Mouse (Mus musculus) liver, embryonic 14.5 days (tissue): ENCODE measurements around the gene Slc47a2. TPM values are rescaled to one million over a fixed set of nuclear protein-coding genes. Genes with fewer than 3 reads are reported as not detected.

Experiments
- ATAC-seq: fragments of 200-750 bp; cut with Nextera tagmentation; 2 replicates; pipeline ENCODE4 v1.8.0; 2017; ENCODE audit warnings: moderate number of reproducible peaks, mild to moderate bottlenecking, moderate library complexity; ENCODE audit not compliant: insufficient read depth
- DNase-seq, 3 experiments: peaks; one replicate each; pipeline ENCODE4 v3.0.0-alpha.2; 2012 to 2013; ENCODE audit warnings: low read depth in 3 of 3, low spot score in 3 of 3
- H3K27ac ChIP-seq: fragments of 300-500 bp; sonication (generic); 2 replicates; pipeline ENCODE4 v1.5.1; 2014; ENCODE audit warnings: moderate library complexity, mild to moderate bottlenecking, control low read depth, inconsistent platforms
- H3K27me3 ChIP-seq: fragments of 300-500 bp; sonication (generic); 2 replicates; pipeline ENCODE4 v1.6.1; 2014; ENCODE audit warnings: mild to moderate bottlenecking, low read length, moderate library complexity; ENCODE audit not compliant: control insufficient read depth, insufficient read depth
- H3K36me3 ChIP-seq: fragments of 300-500 bp; sonication (generic); replicated peaks from 2 replicates; pipeline ENCODE4 v1.6.1; 2014; ENCODE audit warnings: low read depth; ENCODE audit not compliant: control insufficient read depth, insufficient read depth
- H3K4me1 ChIP-seq, 2 experiments: fragments of 200-500 bp in 1 of 2; fragments of 300-500 bp in 1 of 2; sonication (generic) in 1 of 2; replicated peaks; 2 replicates each; pipeline ENCODE4 v1.6.1; 2012 to 2014; ENCODE audit warnings: antibody characterized with exemption in 1 of 2, inconsistent platforms in 1 of 2, low read length in 1 of 2; ENCODE audit not compliant: control insufficient read depth in 2 of 2, insufficient read depth in 2 of 2
- H3K4me2 ChIP-seq: fragments of 300-500 bp; sonication (generic); 2 replicates; pipeline ENCODE4 v1.6.1; 2014; ENCODE audit warnings: low read depth, mild to moderate bottlenecking, control low read depth, moderate library complexity
- H3K4me3 ChIP-seq, 2 experiments: fragments of 200-500 bp in 1 of 2; fragments of 300-500 bp in 1 of 2; sonication (generic) in 1 of 2; 2 replicates each; pipeline ENCODE4 v1.5.1; 2012 to 2014; ENCODE audit warnings: low read depth in 2 of 2, low read length in 2 of 2, mild to moderate bottlenecking in 2 of 2, control low read depth in 1 of 2, inconsistent platforms in 1 of 2, moderate library complexity in 1 of 2; ENCODE audit not compliant: insufficient read depth in 1 of 2
- H3K9ac ChIP-seq: fragments of 300-500 bp; sonication (generic); replicated peaks from 2 replicates; pipeline ENCODE4 v1.6.1; 2014; ENCODE audit warnings: mild to moderate bottlenecking, control low read depth, moderate library complexity
- H3K9me3 ChIP-seq: fragments of 300-500 bp; sonication (generic); 2 replicates; pipeline ENCODE4 v1.6.1; 2016; ENCODE audit warnings: low read length, mixed read lengths; ENCODE audit not compliant: control insufficient read depth
- CTCF ChIP-seq: IDR thresholded peaks from 2 replicates; pipeline ENCODE4 v1.5.1; 2016; ENCODE audit warnings: antibody characterized with exemption, low read depth, control low read depth
- EP300 ChIP-seq: IDR thresholded peaks from 2 replicates; pipeline ENCODE4 v1.6.1; 2016; ENCODE audit warnings: antibody characterized with exemption, low read depth
- WGBS: fragments of 180-500 bp; shearing (Covaris S2); extraction: QIAGEN DNeasy Blood & Tissue Kit; methylation state at CpG from one replicate; pipeline ENCODE4 v1.1.7; 2014; ENCODE audit not compliant: insufficient replicate concordance; 5-methylcytosine and 5-hydroxymethylcytosine counted together
- polyA plus RNA-seq, 2 experiments: library from polyadenylated mRNA; depleted of rRNA in 1 of 2; stranded (reverse) in 1 of 2; unstranded in 1 of 2; fragments of >200 nt; fragmentation: Nextera tagmentation in 1 of 2; extraction: Ambion mirVana in 1 of 2; gene quantifications; 2 replicates each; pipeline versions ENCODE4 v1.2.1 to v1.2.3; 2012 to 2014

Gene Slc47a2
- polyA plus RNA-seq, 2 experiments = 0.10 to 0.21 TPM

DNA sequence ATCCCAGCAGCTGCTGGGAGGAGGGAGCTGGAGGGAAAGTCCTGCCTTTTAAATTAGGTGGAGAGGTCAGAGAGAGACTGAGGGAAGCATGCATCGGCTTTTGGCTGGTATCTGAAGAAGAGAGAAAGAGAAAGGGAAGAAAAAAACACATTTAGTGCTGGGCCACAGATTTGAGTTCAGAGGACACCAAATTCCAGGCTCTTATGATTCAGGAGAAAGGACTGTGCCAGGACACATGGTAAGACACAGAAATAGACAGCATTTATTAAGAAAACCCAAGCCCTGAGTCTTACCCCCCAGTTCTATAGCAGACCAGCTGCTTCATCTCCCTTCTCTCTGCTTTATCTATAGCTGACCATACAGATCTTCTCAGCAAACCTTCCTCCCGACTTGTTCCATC, 64.7 kb downstream of the Slc47a2 start:
- ATAC-seq = no peak
- Histone ChIP-seq H3K4me3 (no peak overlapping the region), H3K9ac (no peak overlapping the region), H3K9me3 (no peaks in the 10 kb centered on the region), H3K4me2 (no peak overlapping the region), H3K27me3 (no peaks in the 10 kb centered on the region), H3K4me1 (peaks cover 3 to 12% of the 10 kb centered on the region in 2 experiments; a peak in 3 of 4 replicates), H3K36me3 (no peaks in the 10 kb centered on the region), H3K27ac (no peak overlapping the region)
- TF ChIP-seq CTCF = no peak
- no peak for TF ChIP-seq EP300
- WGBS = 34% methylated on average over 2 of the region's 2 CpGs
- DNase-seq = no peak

DNA sequence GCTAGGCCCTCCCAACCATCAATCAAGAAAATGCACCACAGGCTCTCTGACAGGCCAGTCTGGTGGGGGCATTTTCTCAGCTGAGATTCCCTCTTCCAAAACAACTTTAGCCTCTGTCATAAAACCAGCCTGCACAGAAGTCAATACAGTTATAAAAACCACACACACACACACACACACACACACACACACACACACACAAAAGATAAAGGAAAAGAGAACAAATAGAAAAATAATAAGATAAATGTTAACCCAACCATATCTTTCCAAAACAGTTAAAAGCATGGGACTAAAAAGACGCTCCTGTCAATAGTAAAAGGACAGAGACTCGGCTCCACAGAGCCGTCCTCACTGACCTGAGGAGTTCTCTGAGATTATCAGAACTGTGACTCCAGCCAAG, 66.2 kb downstream of the Slc47a2 start:
- H3K36me3 ChIP-seq = no peaks in the 10 kb centered on the region
- 36% methylated on average over 3 of the region's 3 CpGs for WGBS

DNA sequence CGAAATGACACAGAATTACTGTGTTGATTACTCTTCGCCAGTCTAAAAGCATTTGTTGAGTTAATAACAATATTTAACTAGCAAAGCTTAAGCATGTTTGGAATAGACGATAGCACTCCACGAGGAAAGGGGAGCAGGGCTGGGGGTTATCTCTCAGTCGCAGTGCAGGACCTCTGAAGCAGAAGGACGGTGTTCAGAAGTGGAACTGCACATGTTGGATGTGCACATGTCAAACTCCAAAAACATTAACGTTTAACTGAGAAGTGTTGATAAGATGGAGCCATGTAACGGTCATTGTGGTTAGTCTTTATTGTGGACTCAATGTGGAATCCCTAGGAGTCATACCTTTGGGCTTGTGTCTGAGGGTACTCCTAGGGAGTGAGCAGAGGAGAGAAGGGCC, 67.6 kb downstream of the Slc47a2 start:
- no peak overlapping the region; the same call in 1 of the 2 replicates for H3K9ac ChIP-seq
- 24% methylated on average over 8 of the region's 8 CpGs for WGBS
- H3K36me3 ChIP-seq = no peaks in the 10 kb centered on the region
- TF ChIP-seq CTCF = no peak
- TF ChIP-seq EP300 = peak; percentile 71
- peak overlapping the region; percentile 6; the same call in 1 of the 2 replicates for H3K4me2 ChIP-seq
- H3K9me3 ChIP-seq = no peaks in the 10 kb centered on the region
- H3K27me3 ChIP-seq = no peaks in the 10 kb centered on the region
- H3K4me1 ChIP-seq = peaks cover 3 to 12% of the 10 kb centered on the region in 2 experiments; a peak in 3 of 4 replicates
- H3K27ac ChIP-seq = no peak overlapping the region
- ATAC-seq (peak; percentile 66; the same call in 1 of the 2 replicates), DNase-seq (peak in 1 of 3 experiments; percentile 14)
- no peak overlapping the region for H3K4me3 ChIP-seq

More for the DNA sequence above, 66.2 kb downstream of the Slc47a2 start:
- ATAC-seq (no peak), DNase-seq (no peak)
- TF ChIP-seq EP300 (no peak), CTCF (no peak)
- no peak overlapping the region for H3K27ac ChIP-seq
- H3K4me3 ChIP-seq = no peak overlapping the region
- H3K9me3 ChIP-seq = no peaks in the 10 kb centered on the region
- H3K4me2 ChIP-seq = no peak overlapping the region
- H3K27me3 ChIP-seq = no peaks in the 10 kb centered on the region
- H3K4me1 ChIP-seq = peaks cover 3 to 12% of the 10 kb centered on the region in 2 experiments; a peak in 3 of 4 replicates
- H3K9ac ChIP-seq = no peak overlapping the region

DNA sequence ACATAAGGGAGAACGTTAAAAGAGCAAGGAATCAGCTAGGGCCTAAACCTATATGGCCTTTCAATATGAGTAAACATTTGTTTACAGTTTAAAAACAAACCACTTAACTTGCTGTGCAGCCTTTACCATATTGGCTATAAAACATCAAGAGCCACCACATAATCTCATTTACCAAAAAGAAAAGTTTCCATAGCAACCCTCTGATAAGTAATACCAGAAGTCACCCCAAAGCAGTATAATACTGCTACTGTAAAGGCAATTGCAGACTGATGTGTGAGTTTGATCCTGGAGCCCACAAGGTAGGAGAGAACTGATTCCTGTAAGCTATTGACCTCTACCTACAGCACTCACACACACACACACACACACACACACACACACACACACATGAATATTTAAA, 68.2 kb downstream of the Slc47a2 start:
- TF ChIP-seq CTCF = no peak
- no peak for TF ChIP-seq EP300
- 64% methylated on average over 1 of the region's 1 CpGs for WGBS
- no peak for DNase-seq
- no peak for ATAC-seq
- Histone ChIP-seq H3K27me3 (no peaks in the 10 kb centered on the region), H3K36me3 (no peaks in the 10 kb centered on the region), H3K27ac (no peak overlapping the region), H3K4me2 (no peak overlapping the region), H3K9ac (no peak overlapping the region), H3K4me3 (no peak overlapping the region), H3K9me3 (no peaks in the 10 kb centered on the region), H3K4me1 (peaks cover 3 to 12% of the 10 kb centered on the region in 2 experiments; a peak in 3 of 4 replicates)

DNA sequence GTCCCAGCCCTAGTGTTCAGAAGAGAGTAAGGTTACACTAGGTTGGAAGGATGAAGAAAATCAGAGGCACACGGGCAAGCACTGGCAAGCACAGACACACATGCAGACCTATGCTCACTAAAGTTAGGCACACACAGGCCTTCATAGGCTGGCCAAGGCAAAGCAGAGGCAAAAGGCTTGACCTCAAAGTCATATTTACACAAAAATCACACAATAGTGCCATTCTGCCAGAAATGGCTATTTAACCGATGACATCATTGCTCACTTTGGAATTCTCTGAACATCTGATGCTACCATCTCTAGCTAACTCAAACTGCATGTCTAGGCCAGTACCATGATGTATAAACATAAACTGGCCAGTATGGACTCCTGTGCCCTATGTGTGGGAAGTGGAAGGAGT, 68.7 kb downstream of the Slc47a2 start:
- no peaks in the 10 kb centered on the region for H3K36me3 ChIP-seq
- H3K9ac ChIP-seq = no peak overlapping the region
- H3K4me2 ChIP-seq = no peak overlapping the region
- ATAC-seq = no peak
- H3K9me3 ChIP-seq = no peaks in the 10 kb centered on the region
- no peaks in the 10 kb centered on the region for H3K27me3 ChIP-seq
- peaks cover 3 to 12% of the 10 kb centered on the region in 2 experiments; a peak in 3 of 4 replicates for H3K4me1 ChIP-seq
- DNase-seq = no peak
- TF ChIP-seq EP300 = no peak
- no peak for TF ChIP-seq CTCF
- H3K27ac ChIP-seq = no peak overlapping the region
- no peak overlapping the region for H3K4me3 ChIP-seq
- WGBS = 82% methylated on average over 2 of the region's 2 CpGs
